Mouse (Mus musculus) myocyte (in vitro differentiated cells): ENCODE results near the gene D6Ertd527e. TPM values are rescaled to one million over a fixed set of nuclear protein-coding genes. Genes with fewer than 3 reads are reported as not detected.
A peak's percentile ranks its signal among the peaks of the same experiment; 100 is the strongest.

Source experiments
- H3K27me3 ChIP-seq: one replicate; pipeline ENCODE4 v1.6.1; 2011; ENCODE audit not compliant: control insufficient read depth, insufficient read depth, insufficient read length
- H3K36me3 ChIP-seq: one replicate; pipeline ENCODE4 v1.6.1; 2011; ENCODE audit not compliant: control insufficient read depth, insufficient read depth
- H3K4me2 ChIP-seq: one replicate; pipeline ENCODE4 v1.6.1; 2011; ENCODE audit warnings: low read depth, control low read depth
- H3K4me3 ChIP-seq: one replicate; pipeline ENCODE4 v1.5.1; 2011; ENCODE audit warnings: mild to moderate bottlenecking, control low read depth, moderate library complexity
- H3K79me2 ChIP-seq: one replicate; pipeline ENCODE4 v1.6.1; 2011; ENCODE audit not compliant: control insufficient read depth, insufficient read depth
- H3ac ChIP-seq: one replicate; pipeline ENCODE4 v1.6.1; 2011; ENCODE audit not compliant: control insufficient read depth, insufficient read length
- CEBPB ChIP-seq: IDR thresholded peaks from 2 replicates; pipeline ENCODE4 v1.6.1; 2011; ENCODE audit warnings: mild to moderate bottlenecking, moderate library complexity; ENCODE audit not compliant: poor library complexity, insufficient read depth, severe bottlenecking
- E2F4 ChIP-seq: IDR thresholded peaks from one replicate; pipeline ENCODE4 v1.6.1; 2011; ENCODE audit warnings: mild to moderate bottlenecking, control low read depth, moderate library complexity; ENCODE audit not compliant: insufficient read depth
- MAX ChIP-seq: IDR thresholded peaks from one replicate; pipeline ENCODE4 v1.6.1; 2011; ENCODE audit warnings: low read depth, mild to moderate bottlenecking, control low read depth
- MYOD1 ChIP-seq, 3 experiments: IDR thresholded peaks; one replicate each; pipeline ENCODE4 v1.6.1; 2011; ENCODE audit warnings: control low read depth in 2 of 3, low read depth in 2 of 3, mild to moderate bottlenecking in 2 of 3, moderate library complexity in 1 of 3; ENCODE audit not compliant: insufficient read length in 2 of 3, control insufficient read depth in 1 of 3
- MYOG ChIP-seq, 3 experiments: IDR thresholded peaks; one replicate each; pipeline ENCODE4 v1.6.1; 2011; ENCODE audit warnings: control low read depth in 2 of 3, low read depth in 2 of 3, mild to moderate bottlenecking in 2 of 3; ENCODE audit not compliant: insufficient read length in 2 of 3, control insufficient read depth in 1 of 3, insufficient read depth in 1 of 3
- POLR2A ChIP-seq: IDR thresholded peaks from one replicate; pipeline ENCODE4 v1.6.1; 2011; ENCODE audit warnings: low read depth, mild to moderate bottlenecking, control low read depth, moderate library complexity; ENCODE audit not compliant: insufficient read length
- POLR2AphosphoS2 ChIP-seq: IDR thresholded peaks from one replicate; pipeline ENCODE4 v1.6.1; 2011; ENCODE audit warnings: low read depth, control low read depth; ENCODE audit not compliant: insufficient read length
- REST ChIP-seq: IDR thresholded peaks from one replicate; pipeline ENCODE4 v1.6.1; 2011; ENCODE audit warnings: mild to moderate bottlenecking, control low read depth, moderate library complexity; ENCODE audit not compliant: insufficient read depth, insufficient read length
- SRF ChIP-seq: IDR thresholded peaks from one replicate; pipeline ENCODE4 v1.6.1; 2011; ENCODE audit warnings: low read depth; ENCODE audit not compliant: control insufficient read depth, insufficient read length
- TCF12 ChIP-seq: IDR thresholded peaks from one replicate; pipeline ENCODE4 v1.6.1; 2011; ENCODE audit warnings: mild to moderate bottlenecking, control low read depth; ENCODE audit not compliant: poor library complexity, insufficient read depth, severe bottlenecking
- TCF3 ChIP-seq: IDR thresholded peaks from one replicate; pipeline ENCODE4 v1.6.1; 2011; ENCODE audit warnings: low read depth, control low read depth; ENCODE audit not compliant: insufficient read length
- USF1 ChIP-seq: IDR thresholded peaks from one replicate; pipeline ENCODE4 v1.6.1; 2011; ENCODE audit warnings: low read depth, mild to moderate bottlenecking, control low read depth, moderate library complexity
- polyA plus RNA-seq: library from polyadenylated mRNA; unstranded; fragments of >200 nt; fragmentation: generic; extraction: Trizol; gene quantifications from one replicate; pipeline ENCODE4 v1.2.1, GENCODE M21; 2012; ENCODE audit warnings: missing spikeins

D6Ertd527e gene
- polyA plus RNA-seq, 1 experiment: 0.11 TPM

GRCm38 (mm10) chr6:87119066-87119837 lies 14.7 kb downstream of the D6Ertd527e start:
- TF ChIP-seq TCF3 (no peak), TCF12 (no peak), USF1 (no peak), SRF (no peak), MAX (no peak), REST (no peak), MYOD1 (IDR thresholded peaks at IDR 0.05; ENCODE audit: control insufficient read depth in 1 of 3, insufficient read length in 2 of 3, low read depth in 2 of 3) (no peak), CEBPB (no peak), POLR2A (no peak), POLR2AphosphoS2 (no peak), E2F4 (no peak), MYOG (IDR thresholded peaks at IDR 0.05; ENCODE audit: control insufficient read depth in 1 of 3, insufficient read depth in 1 of 3, insufficient read length in 2 of 3, low read depth in 2 of 3) (no peak)
- Histone ChIP-seq H3K27me3 (no peaks in the 10 kb centered on the region), H3K4me3 (no peak overlapping the region), H3K79me2 (no peaks in the 10 kb centered on the region), H3K4me2 (no peak overlapping the region), H3ac (no peak overlapping the region), H3K36me3 (no peaks in the 10 kb centered on the region)

- Histone ChIP-seq H3ac (no peak overlapping the region), H3K27me3 (no peaks in the 10 kb centered on the region), H3K79me2 (no peaks in the 10 kb centered on the region), H3K4me2 (no peak overlapping the region), H3K36me3 (no peaks in the 10 kb centered on the region), H3K4me3 (no peak overlapping the region)
- TF ChIP-seq MYOG (IDR thresholded peaks at IDR 0.05; ENCODE audit: control insufficient read depth in 1 of 3, insufficient read depth in 1 of 3, insufficient read length in 2 of 3, low read depth in 2 of 3): peak in 1 of 3 experiments; percentile 5
- TF ChIP-seq TCF12: no peak
These were observed 15.4 kb downstream of the D6Ertd527e start for GRCm38 (mm10) chr6:87119975-87120374.

GRCm38 (mm10) chr6:87120661-87121060 lies 16.1 kb downstream of the D6Ertd527e start:
- H3K79me2 ChIP-seq: no peaks in the 10 kb centered on the region
- no peak for TF ChIP-seq REST
- TF ChIP-seq MAX: no peak
- no peak for TF ChIP-seq E2F4
- TF ChIP-seq CEBPB: no peak
- no peak for TF ChIP-seq USF1
- no peak for TF ChIP-seq MYOD1 (IDR thresholded peaks at IDR 0.05; ENCODE audit: control insufficient read depth in 1 of 3, insufficient read length in 2 of 3, low read depth in 2 of 3)
- no peak for TF ChIP-seq POLR2AphosphoS2
- TF ChIP-seq POLR2A: no peak

GRCm38 (mm10) chr6:87121961-87122360 lies 17.4 kb downstream of the D6Ertd527e start:
- no peaks in the 10 kb centered on the region for H3K27me3 ChIP-seq
- no peak overlapping the region for H3ac ChIP-seq
- no peaks in the 10 kb centered on the region for H3K79me2 ChIP-seq
- TF ChIP-seq MYOD1 (IDR thresholded peaks at IDR 0.05; ENCODE audit: control insufficient read depth in 1 of 3, insufficient read length in 2 of 3, low read depth in 2 of 3) (no peak), SRF (no peak), REST (no peak), POLR2AphosphoS2 (no peak), CEBPB (no peak), MAX (no peak), USF1 (no peak)
- no peak overlapping the region for H3K4me3 ChIP-seq
- no peaks in the 10 kb centered on the region for H3K36me3 ChIP-seq
- no peak overlapping the region for H3K4me2 ChIP-seq

More at GRCm38 (mm10) chr6:87120661-87121060, 16.1 kb downstream of the D6Ertd527e start:
- Histone ChIP-seq H3ac (no peak overlapping the region), H3K4me3 (no peak overlapping the region), H3K27me3 (no peaks in the 10 kb centered on the region), H3K36me3 (no peaks in the 10 kb centered on the region), H3K4me2 (no peak overlapping the region)

GRCm38 (mm10) chr6:87123406-87123805 lies 18.9 kb downstream of the D6Ertd527e start:
- Histone ChIP-seq H3K4me3 (no peak overlapping the region), H3K27me3 (no peaks in the 10 kb centered on the region), H3K79me2 (no peaks in the 10 kb centered on the region), H3K4me2 (no peak overlapping the region), H3ac (no peak overlapping the region), H3K36me3 (no peaks in the 10 kb centered on the region)
- TF ChIP-seq TCF3: no peak
- TF ChIP-seq E2F4: no peak
- TF ChIP-seq TCF12: no peak
- no peak for TF ChIP-seq CEBPB
- TF ChIP-seq MYOD1 (IDR thresholded peaks at IDR 0.05; ENCODE audit: control insufficient read depth in 1 of 3, insufficient read length in 2 of 3, low read depth in 2 of 3): no peak
- TF ChIP-seq MYOG (IDR thresholded peaks at IDR 0.05; ENCODE audit: control insufficient read depth in 1 of 3, insufficient read depth in 1 of 3, insufficient read length in 2 of 3, low read depth in 2 of 3): no peak
- no peak for TF ChIP-seq MAX
- TF ChIP-seq USF1: no peak
- no peak for TF ChIP-seq SRF
- no peak for TF ChIP-seq REST
- TF ChIP-seq POLR2A: no peak
- no peak for TF ChIP-seq POLR2AphosphoS2
